Mouse (Mus musculus): ENCODE measurements around the gene Arhgef38. TPM values are rescaled to one million over a fixed set of nuclear protein-coding genes. Genes with fewer than 3 reads are reported as not detected.

Gene Arhgef38
- polyA plus RNA-seq (2014; fragmentation: Nextera tagmentation; extraction: Ambion mirVana) = 0.04 TPM in 2 replicates

DNA sequence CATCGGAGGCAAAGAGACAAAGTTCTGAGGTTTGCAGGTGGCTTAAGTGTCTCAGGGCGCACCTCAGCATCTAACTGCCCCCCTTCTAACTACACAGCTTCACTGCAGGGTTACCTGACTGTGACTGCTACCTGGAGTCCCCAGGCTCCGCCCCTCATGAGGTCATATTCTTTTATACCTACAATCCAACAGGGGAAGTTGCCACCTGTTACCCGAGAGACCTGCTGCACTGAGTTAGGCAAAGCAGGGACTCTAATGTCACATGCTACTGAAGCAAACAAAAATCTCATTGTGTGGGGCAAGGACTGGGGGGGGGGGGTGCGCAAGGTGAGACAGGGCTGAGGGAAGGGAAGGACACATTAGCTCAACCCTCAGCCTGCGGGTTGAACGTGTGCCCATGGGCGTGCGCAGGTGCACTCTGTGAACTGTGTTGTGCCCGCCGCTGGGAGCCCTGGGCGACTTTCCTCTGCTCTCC is at the start of gene Arhgef38:
TSS of gene Arhgef38 (minus strand) at position 129 of the 475 bp plus-strand sequence.
- 65% methylated on average over 11 of the region's 12 CpGs for WGBS
- Histone ChIP-seq H3K4me3 (ENCODE audit: low read depth, low read length) (no peak within 1 kb of the TSS), H3K36me3 (ENCODE audit: control insufficient read depth, insufficient read depth, low read length) (no peaks in the 10 kb centered on the region), H3K27me3 (replicated peaks; ENCODE audit: control insufficient read depth, insufficient read depth, low read length) (no peaks in the 10 kb centered on the region), H3K9ac (ENCODE audit: low read length) (no peak within 1 kb of the TSS), H3K4me1 (ENCODE audit: control insufficient read depth, insufficient read depth, low read length) (no peaks in the 10 kb centered on the region), H3K9me3 (replicated peaks; ENCODE audit: control insufficient read depth, low read length) (no peaks in the 10 kb centered on the region), H3K27ac (ENCODE audit: low read depth, low read length) (no peak within 1 kb of the TSS), H3K4me2 (ENCODE audit: low read length) (no peak within 1 kb of the TSS)
- ATAC-seq (no peak), DNase-seq (ENCODE audit: low spot score) (no peak)

DNA sequence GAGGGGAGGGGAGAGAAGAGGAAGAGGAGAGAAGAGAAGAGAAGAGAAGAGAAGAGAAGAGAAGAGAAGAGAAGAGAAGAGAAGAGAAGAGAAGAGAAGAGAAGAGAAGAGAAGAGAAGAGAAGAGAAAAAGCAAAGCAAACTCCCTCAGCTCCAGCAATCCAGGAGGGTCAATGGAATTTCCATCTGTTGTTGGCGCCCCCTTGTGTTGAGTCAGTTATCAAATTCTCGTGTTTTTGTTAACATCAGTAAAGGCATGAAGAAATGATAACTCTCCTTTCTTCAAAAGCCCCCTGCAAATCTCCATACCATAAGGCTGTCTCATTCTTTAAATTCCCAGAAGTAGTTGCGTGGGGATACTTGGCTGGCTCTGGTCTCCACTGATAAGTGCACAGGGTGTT is 37.1 kb upstream of the Arhgef38 start:
- H3K9ac ChIP-seq (ENCODE audit: low read length) = no peak overlapping the region
- peak; percentile 82 for DNase-seq (ENCODE audit: low spot score)
- WGBS = 17% methylated on average over 3 of the region's 3 CpGs

DNA sequence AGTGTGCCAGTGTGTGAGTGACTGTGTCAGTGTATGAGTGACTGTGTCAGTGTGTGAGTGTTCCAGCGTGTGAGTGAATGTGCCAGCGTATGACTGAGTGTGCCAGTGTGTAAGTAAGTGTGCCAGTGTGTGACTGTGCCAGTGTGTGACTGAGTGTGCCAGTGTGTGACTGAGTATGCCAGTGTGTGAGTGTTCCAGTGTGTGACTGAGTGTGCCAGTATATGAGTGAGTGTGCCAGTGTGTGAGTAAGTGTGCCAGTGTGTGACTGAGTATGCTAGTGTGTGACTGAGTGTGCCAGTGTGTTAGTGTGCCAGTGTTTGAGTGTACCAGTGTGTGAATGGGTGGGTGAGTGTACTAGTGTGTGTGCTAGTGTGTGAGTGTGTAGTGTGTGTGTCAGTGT is 24.1 kb upstream of the Arhgef38 start:
- no peak for ATAC-seq
- WGBS = 98% methylated on average over 2 of the region's 2 CpGs

More for the DNA sequence above, 37.1 kb upstream of the Arhgef38 start:
- Histone ChIP-seq H3K27me3 (replicated peaks; ENCODE audit: control insufficient read depth, insufficient read depth, low read length) (no peaks in the 10 kb centered on the region), H3K36me3 (ENCODE audit: control insufficient read depth, insufficient read depth, low read length) (no peaks in the 10 kb centered on the region), H3K4me2 (ENCODE audit: low read length) (no peak overlapping the region), H3K4me3 (ENCODE audit: low read depth, low read length) (no peak overlapping the region), H3K9me3 (replicated peaks; ENCODE audit: control insufficient read depth, low read length) (no peaks in the 10 kb centered on the region), H3K27ac (ENCODE audit: low read depth, low read length) (no peak overlapping the region), H3K4me1 (ENCODE audit: control insufficient read depth, insufficient read depth, low read length) (no peaks in the 10 kb centered on the region)
- ATAC-seq = no peak

DNA sequence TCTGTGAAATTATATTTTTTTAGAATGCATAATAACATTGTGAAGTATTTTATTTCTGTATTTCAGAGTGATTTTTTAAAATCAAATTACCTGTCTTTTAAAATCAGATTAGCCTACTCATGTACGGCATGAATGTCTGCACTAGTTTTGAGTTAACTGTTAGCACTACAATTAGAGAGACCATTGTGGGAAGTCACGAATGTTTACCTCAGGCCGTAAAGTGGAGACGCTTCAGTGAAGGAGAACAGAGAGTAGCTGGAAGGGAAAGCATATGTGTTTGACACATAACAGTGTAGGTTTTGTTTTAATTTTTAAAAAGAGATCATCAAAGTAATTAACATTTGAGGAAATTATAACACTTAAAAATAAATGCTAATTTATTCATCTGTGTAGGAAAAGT is 21.1 kb upstream of the Arhgef38 start:
- no peaks in the 10 kb centered on the region for H3K4me1 ChIP-seq (ENCODE audit: control insufficient read depth, insufficient read depth, low read length)
- no peaks in the 10 kb centered on the region for H3K36me3 ChIP-seq (ENCODE audit: control insufficient read depth, insufficient read depth, low read length)
- H3K4me2 ChIP-seq (ENCODE audit: low read length) = no peak overlapping the region
- no peaks in the 10 kb centered on the region for H3K27me3 ChIP-seq (replicated peaks; ENCODE audit: control insufficient read depth, insufficient read depth, low read length)
- no peak overlapping the region for H3K27ac ChIP-seq (ENCODE audit: low read depth, low read length)
- no peak overlapping the region for H3K4me3 ChIP-seq (ENCODE audit: low read depth, low read length)
- DNase-seq (ENCODE audit: low spot score) (no peak), ATAC-seq (no peak)
- 71% methylated on average over 4 of the region's 4 CpGs for WGBS
- no peak overlapping the region for H3K9ac ChIP-seq (ENCODE audit: low read length)
- no peaks in the 10 kb centered on the region for H3K9me3 ChIP-seq (replicated peaks; ENCODE audit: control insufficient read depth, low read length)

More for the DNA sequence above, 24.1 kb upstream of the Arhgef38 start:
- no peak overlapping the region for H3K9ac ChIP-seq (ENCODE audit: low read length)
- no peak for DNase-seq (ENCODE audit: low spot score)
- no peaks in the 10 kb centered on the region for H3K36me3 ChIP-seq (ENCODE audit: control insufficient read depth, insufficient read depth, low read length)
- H3K27me3 ChIP-seq (replicated peaks; ENCODE audit: control insufficient read depth, insufficient read depth, low read length) = no peaks in the 10 kb centered on the region
- H3K4me3 ChIP-seq (ENCODE audit: low read depth, low read length) = no peak overlapping the region
- H3K27ac ChIP-seq (ENCODE audit: low read depth, low read length) = no peak overlapping the region
- H3K4me1 ChIP-seq (ENCODE audit: control insufficient read depth, insufficient read depth, low read length) = no peaks in the 10 kb centered on the region
- H3K9me3 ChIP-seq (replicated peaks; ENCODE audit: control insufficient read depth, low read length) = no peaks in the 10 kb centered on the region
- H3K4me2 ChIP-seq (ENCODE audit: low read length) = no peak overlapping the region

DNA sequence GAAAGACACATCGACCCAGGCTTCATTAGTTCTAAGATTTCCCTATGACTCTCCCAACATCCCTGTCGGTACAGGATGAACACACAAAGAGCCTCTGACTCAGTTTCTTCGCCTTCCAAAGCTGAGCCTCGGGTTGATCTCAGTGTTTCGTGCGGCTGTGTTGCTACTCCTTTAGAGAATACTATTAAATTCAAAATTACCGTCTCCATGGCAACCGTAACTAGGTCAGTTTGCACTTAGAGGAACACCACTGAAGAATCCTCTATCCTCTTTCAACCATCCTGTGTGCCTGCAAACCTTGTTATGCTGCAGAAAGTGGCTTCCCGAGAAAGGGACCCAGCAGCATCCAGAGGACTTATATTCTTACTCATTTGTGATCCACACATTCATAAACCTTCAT is 9.3 kb upstream of the Arhgef38 start:
- peak; percentile 76 for ATAC-seq
- DNase-seq (ENCODE audit: low spot score) = peak; percentile 79
- Histone ChIP-seq H3K4me3 (ENCODE audit: low read depth, low read length) (no peak overlapping the region), H3K4me1 (ENCODE audit: control insufficient read depth, insufficient read depth, low read length) (peaks cover 2% of the 10 kb centered on the region; the same call in 1 of the 2 replicates), H3K36me3 (ENCODE audit: control insufficient read depth, insufficient read depth, low read length) (no peaks in the 10 kb centered on the region), H3K27me3 (replicated peaks; ENCODE audit: control insufficient read depth, insufficient read depth, low read length) (no peaks in the 10 kb centered on the region), H3K9ac (ENCODE audit: low read length) (no peak overlapping the region), H3K9me3 (replicated peaks; ENCODE audit: control insufficient read depth, low read length) (no peaks in the 10 kb centered on the region), H3K27ac (ENCODE audit: low read depth, low read length) (peak overlapping the region; percentile 34; the same call in 1 of the 2 replicates), H3K4me2 (ENCODE audit: low read length) (no peak overlapping the region)
- WGBS = 54% methylated on average over 9 of the region's 9 CpGs

DNA sequence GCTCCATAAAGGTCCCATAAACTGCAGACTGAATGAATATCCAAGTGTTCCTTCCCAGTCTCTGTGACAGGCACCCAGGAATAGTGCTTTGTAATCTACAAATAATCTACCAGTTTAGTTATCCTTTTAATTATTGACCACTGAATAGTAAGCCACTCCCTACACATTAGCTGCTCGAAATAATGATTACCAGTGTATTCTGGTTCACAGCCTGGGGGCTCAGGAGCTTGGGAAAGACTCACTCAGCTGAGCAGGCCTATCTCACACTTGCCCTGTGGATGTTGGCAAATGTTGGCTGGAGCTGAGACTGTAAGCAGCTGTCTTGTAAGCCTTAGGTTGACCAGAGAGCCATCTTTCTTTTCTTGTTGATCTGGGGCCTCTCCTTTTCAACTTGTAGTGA is 7.2 kb upstream of the Arhgef38 start:
- H3K4me3 ChIP-seq (ENCODE audit: low read depth, low read length) = no peak overlapping the region
- 56% methylated on average over 1 of the region's 1 CpGs for WGBS
- no peak overlapping the region for H3K4me2 ChIP-seq (ENCODE audit: low read length)
- no peaks in the 10 kb centered on the region for H3K36me3 ChIP-seq (ENCODE audit: control insufficient read depth, insufficient read depth, low read length)
- H3K27me3 ChIP-seq (replicated peaks; ENCODE audit: control insufficient read depth, insufficient read depth, low read length) = no peaks in the 10 kb centered on the region
- no peak overlapping the region for H3K9ac ChIP-seq (ENCODE audit: low read length)
- DNase-seq (ENCODE audit: low spot score) (no peak), ATAC-seq (no peak)
- peaks cover 2% of the 10 kb centered on the region; the same call in 1 of the 2 replicates for H3K4me1 ChIP-seq (ENCODE audit: control insufficient read depth, insufficient read depth, low read length)
- H3K9me3 ChIP-seq (replicated peaks; ENCODE audit: control insufficient read depth, low read length) = no peaks in the 10 kb centered on the region
- H3K27ac ChIP-seq (ENCODE audit: low read depth, low read length) = no peak overlapping the region

DNA sequence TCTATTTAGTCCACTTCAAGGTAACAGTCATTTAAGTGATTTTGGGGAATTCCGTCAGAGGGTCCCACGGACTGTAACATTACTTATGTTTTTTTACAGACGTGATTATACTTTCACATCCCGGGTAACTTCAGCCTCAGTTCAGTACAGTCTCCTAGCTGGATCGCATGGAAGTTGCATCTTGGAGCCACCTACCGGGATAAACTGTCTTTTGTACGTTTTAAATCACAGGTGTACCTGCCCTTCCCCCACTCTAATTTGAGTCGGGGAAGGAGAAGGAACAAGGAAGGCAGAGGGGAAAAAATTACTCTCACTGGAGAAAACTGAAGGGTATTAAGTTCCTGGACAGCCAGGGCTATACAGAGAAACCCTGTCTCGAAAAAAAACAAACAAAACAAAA is 756 bp downstream of the Arhgef38 start:
- no peaks in the 10 kb centered on the region for H3K27me3 ChIP-seq (replicated peaks; ENCODE audit: control insufficient read depth, insufficient read depth, low read length)
- WGBS = 67% methylated on average over 9 of the region's 9 CpGs
- H3K9ac ChIP-seq (ENCODE audit: low read length) = no peak overlapping the region

DNA sequence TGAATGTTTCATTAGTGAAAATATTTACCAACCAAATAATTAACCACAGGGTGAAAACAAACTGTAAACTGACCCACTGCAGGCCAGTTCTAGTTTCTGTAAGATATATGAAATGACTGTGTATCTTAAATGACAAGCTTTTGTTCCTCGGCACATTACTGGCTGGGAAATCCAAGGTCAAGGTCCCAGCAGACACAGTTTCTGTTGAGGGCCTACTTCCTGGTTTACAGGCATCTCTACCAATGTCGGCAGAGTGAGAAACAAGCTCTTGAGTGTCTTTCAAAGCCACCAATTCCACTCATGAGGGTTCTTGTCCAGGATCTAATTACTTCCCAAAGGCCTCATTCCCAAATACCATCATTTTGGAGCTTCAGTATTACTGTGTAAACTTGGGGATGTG is 4.3 kb downstream of the Arhgef38 start:
- H3K27me3 ChIP-seq (replicated peaks; ENCODE audit: control insufficient read depth, insufficient read depth, low read length) = no peaks in the 10 kb centered on the region
- no peak overlapping the region for H3K4me3 ChIP-seq (ENCODE audit: low read depth, low read length)
- ATAC-seq (no peak), DNase-seq (ENCODE audit: low spot score) (no peak)
- no peaks in the 10 kb centered on the region for H3K36me3 ChIP-seq (ENCODE audit: control insufficient read depth, insufficient read depth, low read length)
- no peaks in the 10 kb centered on the region for H3K4me1 ChIP-seq (ENCODE audit: control insufficient read depth, insufficient read depth, low read length)
- H3K9ac ChIP-seq (ENCODE audit: low read length) = no peak overlapping the region
- no peak overlapping the region for H3K27ac ChIP-seq (ENCODE audit: low read depth, low read length)
- H3K9me3 ChIP-seq (replicated peaks; ENCODE audit: control insufficient read depth, low read length) = no peaks in the 10 kb centered on the region
- WGBS = 95% methylated on average over 2 of the region's 2 CpGs
- no peak overlapping the region for H3K4me2 ChIP-seq (ENCODE audit: low read length)

More for the DNA sequence above, 756 bp downstream of the Arhgef38 start:
- Histone ChIP-seq H3K4me1 (ENCODE audit: control insufficient read depth, insufficient read depth, low read length) (no peaks in the 10 kb centered on the region), H3K4me3 (ENCODE audit: low read depth, low read length) (no peak overlapping the region), H3K36me3 (ENCODE audit: control insufficient read depth, insufficient read depth, low read length) (no peaks in the 10 kb centered on the region), H3K4me2 (ENCODE audit: low read length) (no peak overlapping the region), H3K27ac (ENCODE audit: low read depth, low read length) (no peak overlapping the region), H3K9me3 (replicated peaks; ENCODE audit: control insufficient read depth, low read length) (no peaks in the 10 kb centered on the region)
- ATAC-seq = no peak
- DNase-seq (ENCODE audit: low spot score) = no peak

DNA sequence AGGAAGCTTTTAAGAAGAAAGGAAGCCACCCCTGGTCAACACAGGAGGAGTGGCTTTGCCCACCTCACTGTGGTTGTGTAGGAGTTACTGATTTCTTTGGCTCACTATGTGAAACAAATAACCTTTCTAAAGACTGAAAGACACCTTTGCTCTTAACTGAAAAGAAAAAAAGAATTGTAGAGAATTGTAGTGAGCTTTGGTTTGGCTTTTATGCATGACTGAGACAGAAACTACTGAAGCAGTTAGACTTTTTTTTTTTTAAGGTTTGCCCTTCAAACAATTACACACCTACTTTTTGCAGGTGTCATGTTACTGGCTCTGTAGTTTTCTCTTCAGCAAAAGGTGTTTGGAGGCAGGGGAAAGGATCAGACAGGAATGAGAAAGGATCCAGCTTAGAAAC is 5.2 kb downstream of the Arhgef38 start:
- no peaks in the 10 kb centered on the region for H3K9me3 ChIP-seq (replicated peaks; ENCODE audit: control insufficient read depth, low read length)
- no peaks in the 10 kb centered on the region for H3K36me3 ChIP-seq (ENCODE audit: control insufficient read depth, insufficient read depth, low read length)
- no peak overlapping the region for H3K27ac ChIP-seq (ENCODE audit: low read depth, low read length)
- H3K4me2 ChIP-seq (ENCODE audit: low read length) = no peak overlapping the region
- H3K27me3 ChIP-seq (replicated peaks; ENCODE audit: control insufficient read depth, insufficient read depth, low read length) = no peaks in the 10 kb centered on the region
- H3K4me1 ChIP-seq (ENCODE audit: control insufficient read depth, insufficient read depth, low read length) = no peaks in the 10 kb centered on the region
- no peak overlapping the region for H3K4me3 ChIP-seq (ENCODE audit: low read depth, low read length)
- ATAC-seq = no peak
- no peak overlapping the region for H3K9ac ChIP-seq (ENCODE audit: low read length)
- no peak for DNase-seq (ENCODE audit: low spot score)

Data from forebrain, embryonic 14.5 days (tissue).